Mouse (Mus musculus) midbrain, embryonic 14.5 days (tissue): ENCODE measurements at regions not wholly inside any gene's neighbourhood (a gene's known extent, or its start where the extent isn't known, plus 50 kb on each side); places are given as distances from the start of the nearest gene placed in this dataset.

ENCODE experiments used
- ATAC-seq: fragments of 200-750 bp; cut with Nextera tagmentation; 2 replicates; pipeline ENCODE4 v1.8.0; 2017; ENCODE audit warnings: moderate number of reproducible peaks, moderate library complexity; ENCODE audit not compliant: low FRiP score, low TSS enrichment
- DNase-seq: peaks from one replicate; pipeline ENCODE4 v3.0.0-alpha.2; 2015
- H3K27ac ChIP-seq: fragments of 300-500 bp; sonication (generic); replicated peaks from 2 replicates; pipeline ENCODE4 v1.5.1; 2014; ENCODE audit warnings: mild to moderate bottlenecking, low read depth, low read length, moderate library complexity
- H3K27me3 ChIP-seq: fragments of 300-500 bp; sonication (generic); 2 replicates; pipeline ENCODE4 v1.6.1; 2014; ENCODE audit warnings: low read length, control low read depth, mixed read lengths; ENCODE audit not compliant: control insufficient read depth, insufficient read depth
- H3K36me3 ChIP-seq: fragments of 300-500 bp; sonication (generic); 2 replicates; pipeline ENCODE4 v1.6.1; 2014; ENCODE audit warnings: low read length, control low read depth; ENCODE audit not compliant: control insufficient read depth, insufficient read depth
- H3K4me1 ChIP-seq: fragments of 300-500 bp; sonication (generic); 2 replicates; pipeline ENCODE4 v1.6.1; 2014; ENCODE audit warnings: mild to moderate bottlenecking, antibody characterized with exemption, low read length, control low read depth; ENCODE audit not compliant: control insufficient read depth, insufficient read depth
- H3K4me2 ChIP-seq: fragments of 300-500 bp; sonication (generic); 2 replicates; pipeline ENCODE4 v1.6.1; 2014; ENCODE audit warnings: mild to moderate bottlenecking, low read length, moderate library complexity
- H3K4me3 ChIP-seq: fragments of 300-500 bp; sonication (generic); replicated peaks from 2 replicates; pipeline ENCODE4 v1.5.1; 2014; ENCODE audit warnings: low read depth, low read length
- H3K9ac ChIP-seq: fragments of 300-500 bp; sonication (generic); replicated peaks from 2 replicates; pipeline ENCODE4 v1.6.1; 2014; ENCODE audit warnings: mild to moderate bottlenecking, low read length, moderate library complexity
- H3K9me3 ChIP-seq: fragments of 300-500 bp; sonication (generic); 2 replicates; pipeline ENCODE4 v1.6.1; 2016; ENCODE audit warnings: low read length, control low read depth, mixed read lengths; ENCODE audit not compliant: control insufficient read depth
- WGBS: fragments of 180-500 bp; shearing (Covaris S2); extraction: QIAGEN DNeasy Blood & Tissue Kit; methylation state at CpG from one replicate; pipeline ENCODE4 v1.1.7; 2014; 5-methylcytosine and 5-hydroxymethylcytosine counted together

DNA sequence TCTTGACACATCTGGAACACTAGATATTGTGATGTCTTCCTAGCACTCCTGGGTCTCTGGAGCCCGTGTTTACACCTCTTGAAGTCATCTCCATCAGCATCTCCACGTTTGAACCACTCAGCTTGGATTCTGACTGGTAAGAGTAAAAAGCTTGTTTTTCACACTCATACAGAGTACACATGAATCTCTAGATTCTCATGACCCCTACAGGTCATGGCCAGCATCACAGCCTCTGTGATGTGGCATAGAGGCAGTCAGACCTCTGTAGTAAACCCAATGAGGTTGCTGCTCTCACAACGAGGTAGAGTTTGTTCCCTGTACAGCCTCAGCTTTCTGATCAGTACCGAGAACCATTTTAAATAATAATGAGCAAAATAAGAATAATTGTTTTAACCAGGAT is 542.3 kb upstream of the Tmem132c start:
- WGBS = 52% methylated on average over 4 of the region's 4 CpGs
- H3K27ac ChIP-seq = no peak overlapping the region
- H3K4me1 ChIP-seq = no peaks in the 10 kb centered on the region
- no peaks in the 10 kb centered on the region for H3K36me3 ChIP-seq
- no peak overlapping the region for H3K4me2 ChIP-seq
- no peak for ATAC-seq
- H3K4me3 ChIP-seq = no peak overlapping the region
- H3K9ac ChIP-seq = no peak overlapping the region
- no peaks in the 10 kb centered on the region for H3K27me3 ChIP-seq
- DNase-seq = peak; percentile 70
- H3K9me3 ChIP-seq = no peaks in the 10 kb centered on the region

DNA sequence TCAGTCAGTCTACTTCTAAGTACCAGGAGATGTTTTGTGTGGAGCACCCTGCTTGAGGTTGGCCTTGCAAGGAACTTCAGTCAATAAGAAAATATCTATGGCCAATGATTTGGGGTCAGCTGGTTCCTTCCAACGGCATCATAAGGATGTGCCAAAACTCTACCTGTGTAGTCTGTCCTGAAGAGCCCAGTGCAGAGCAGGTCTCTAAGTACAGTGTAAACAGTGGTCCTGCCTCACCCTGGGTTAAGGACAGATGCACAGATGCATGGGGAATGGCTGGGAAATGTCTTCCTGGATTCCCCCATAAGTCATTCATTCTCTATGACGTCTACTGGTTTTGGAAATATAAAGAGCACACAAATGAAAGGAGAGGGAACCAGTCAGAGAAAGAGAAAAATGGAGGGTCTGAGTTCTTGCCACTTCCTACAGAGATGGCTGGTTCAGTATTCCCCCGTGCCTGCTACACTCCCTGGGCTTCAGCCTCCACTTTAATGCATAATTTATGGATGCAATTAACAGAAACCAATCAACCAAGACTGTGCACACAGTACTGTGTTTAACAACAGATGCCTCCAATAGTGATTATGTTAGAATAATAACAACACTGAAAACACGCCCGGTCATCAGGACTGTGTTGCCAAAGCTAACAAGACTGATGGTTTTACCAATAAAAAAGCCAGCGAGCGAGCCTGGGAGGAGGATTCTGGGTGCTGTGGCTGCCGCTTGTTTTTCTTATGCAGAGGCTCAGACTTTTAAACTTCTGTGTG is 537.9 kb upstream of the Tmem132c start:
- no peak overlapping the region for H3K4me3 ChIP-seq
- DNase-seq = peak; percentile 21
- WGBS = 73% methylated on average over 8 of the region's 8 CpGs
- H3K4me2 ChIP-seq = no peak overlapping the region
- no peaks in the 10 kb centered on the region for H3K9me3 ChIP-seq
- no peaks in the 10 kb centered on the region for H3K4me1 ChIP-seq
- no peak overlapping the region for H3K27ac ChIP-seq
- ATAC-seq = no peak
- no peaks in the 10 kb centered on the region for H3K27me3 ChIP-seq
- no peaks in the 10 kb centered on the region for H3K36me3 ChIP-seq
- H3K9ac ChIP-seq = no peak overlapping the region

DNA sequence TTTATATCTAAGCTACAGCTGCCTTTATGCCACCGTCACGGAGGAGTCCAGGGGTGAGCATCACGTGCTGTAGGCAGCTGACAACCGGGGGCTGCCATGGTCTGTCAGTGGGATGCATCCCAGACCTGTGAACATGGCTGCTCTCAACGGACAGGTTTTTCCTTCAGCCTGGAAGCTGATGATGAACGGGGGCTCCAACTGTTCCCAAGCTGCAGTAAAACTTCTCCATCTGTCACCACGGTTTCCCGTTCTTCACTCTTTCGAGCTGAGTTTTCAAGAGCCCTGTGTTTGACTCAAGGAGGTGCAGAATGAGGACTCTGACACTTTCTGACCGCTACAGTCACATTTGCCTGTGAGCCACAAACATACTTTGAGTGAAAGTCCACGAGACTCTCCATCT is 535.7 kb upstream of the Tmem132c start:
- WGBS = 80% methylated on average over 11 of the region's 11 CpGs
- Histone ChIP-seq H3K9me3 (no peaks in the 10 kb centered on the region), H3K9ac (no peak overlapping the region), H3K4me1 (no peaks in the 10 kb centered on the region), H3K36me3 (no peaks in the 10 kb centered on the region), H3K27me3 (no peaks in the 10 kb centered on the region), H3K27ac (no peak overlapping the region), H3K4me3 (no peak overlapping the region), H3K4me2 (no peak overlapping the region)
- ATAC-seq (no peak), DNase-seq (no peak)

DNA sequence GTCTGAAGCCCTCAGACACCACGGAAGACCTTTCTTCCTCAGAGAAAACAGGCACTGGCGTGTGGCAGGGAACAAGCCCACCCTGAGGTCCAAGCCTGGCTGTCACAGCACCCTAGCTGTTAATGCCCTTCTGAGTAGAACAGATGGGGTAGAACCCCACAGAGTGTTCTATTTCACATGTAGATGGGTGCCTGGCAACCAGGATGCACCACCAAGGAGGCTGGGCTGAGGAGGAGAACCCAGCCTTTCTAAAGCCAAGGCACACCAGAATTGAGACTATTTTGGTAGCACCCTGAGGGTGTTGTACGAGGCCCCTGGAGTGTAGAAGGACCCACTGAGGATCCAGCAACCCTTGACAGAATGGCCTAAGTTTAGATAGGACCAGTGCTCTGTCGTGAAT is 534.9 kb upstream of the Tmem132c start:
- no peaks in the 10 kb centered on the region for H3K36me3 ChIP-seq
- H3K27ac ChIP-seq = no peak overlapping the region
- ATAC-seq (no peak), DNase-seq (no peak)
- 81% methylated on average over 4 of the region's 4 CpGs for WGBS
- no peak overlapping the region for H3K9ac ChIP-seq
- no peaks in the 10 kb centered on the region for H3K27me3 ChIP-seq
- H3K4me3 ChIP-seq = no peak overlapping the region
- H3K4me1 ChIP-seq = no peaks in the 10 kb centered on the region
- H3K4me2 ChIP-seq = no peak overlapping the region
- no peaks in the 10 kb centered on the region for H3K9me3 ChIP-seq

DNA sequence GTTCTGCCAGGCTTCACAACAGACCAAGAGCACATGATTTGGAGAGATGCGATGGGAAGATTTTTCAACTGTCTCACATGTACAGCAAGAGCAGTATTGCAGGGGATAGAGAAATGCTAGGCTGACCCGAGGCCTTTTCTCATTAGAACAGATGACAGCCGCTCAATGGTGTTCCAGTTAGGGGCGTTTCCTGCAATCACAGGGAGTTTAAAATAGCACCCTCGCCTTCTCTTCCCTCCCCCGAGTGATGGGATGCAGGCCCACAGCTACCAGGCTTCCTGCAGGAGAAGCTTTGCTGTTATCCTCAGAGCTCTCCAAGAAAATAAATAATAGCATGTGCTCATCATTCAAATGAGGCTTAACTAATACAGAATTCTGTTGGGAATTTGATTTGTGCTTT is 526.9 kb upstream of the Tmem132c start:
- Histone ChIP-seq H3K4me1 (no peaks in the 10 kb centered on the region), H3K9ac (no peak overlapping the region), H3K27me3 (no peaks in the 10 kb centered on the region), H3K4me2 (no peak overlapping the region), H3K4me3 (no peak overlapping the region), H3K9me3 (no peaks in the 10 kb centered on the region), H3K27ac (no peak overlapping the region), H3K36me3 (no peaks in the 10 kb centered on the region)
- DNase-seq (no peak), ATAC-seq (no peak)
- 71% methylated on average over 6 of the region's 6 CpGs for WGBS

DNA sequence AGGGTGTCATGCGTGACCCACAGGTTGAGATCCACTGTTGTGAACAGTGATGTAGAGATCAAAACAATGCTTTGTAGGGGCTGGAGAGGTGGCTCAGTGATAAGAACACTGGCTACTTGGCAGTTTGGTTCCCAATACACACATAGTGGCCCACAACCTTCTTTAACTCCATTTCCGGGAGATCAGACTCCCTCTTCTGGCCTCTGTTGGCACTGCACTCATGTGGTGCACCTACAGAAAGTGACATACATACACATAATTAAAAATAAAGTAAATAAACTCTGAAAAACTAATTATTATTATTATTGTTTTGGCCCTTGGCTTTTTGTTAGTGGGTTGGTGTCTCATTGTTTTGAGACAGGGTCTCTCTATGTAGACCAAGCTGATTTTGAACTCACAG is 523.2 kb upstream of the Tmem132c start:
- Histone ChIP-seq H3K9ac (no peak overlapping the region), H3K36me3 (no peaks in the 10 kb centered on the region), H3K4me3 (no peak overlapping the region), H3K27me3 (no peaks in the 10 kb centered on the region), H3K27ac (no peak overlapping the region), H3K4me2 (no peak overlapping the region), H3K9me3 (no peaks in the 10 kb centered on the region), H3K4me1 (no peaks in the 10 kb centered on the region)
- DNase-seq = no peak
- no peak for ATAC-seq
- WGBS = 96% methylated on average over 2 of the region's 2 CpGs

DNA sequence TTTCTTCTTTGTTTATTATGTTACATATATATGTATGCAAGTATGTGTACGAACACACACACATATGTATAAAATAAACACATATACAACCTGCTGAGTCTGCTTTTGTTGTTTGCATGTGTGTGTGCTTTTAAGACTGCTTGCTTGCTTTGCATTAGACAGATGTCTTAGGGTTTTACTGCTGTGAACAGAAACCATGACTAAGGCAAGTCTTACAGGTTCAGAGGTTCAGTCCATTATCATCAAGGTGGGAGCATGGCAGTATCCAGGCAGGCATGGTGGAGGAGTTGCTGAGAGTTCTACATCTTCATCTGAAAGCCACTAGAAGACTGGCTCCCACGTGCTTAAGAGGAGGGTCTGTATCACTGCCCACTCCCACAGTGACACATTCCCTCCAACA is 520.3 kb upstream of the Tmem132c start:
- Histone ChIP-seq H3K4me1 (no peaks in the 10 kb centered on the region), H3K4me3 (no peak overlapping the region), H3K27ac (no peak overlapping the region), H3K9me3 (no peaks in the 10 kb centered on the region), H3K4me2 (no peak overlapping the region), H3K27me3 (no peaks in the 10 kb centered on the region), H3K9ac (no peak overlapping the region), H3K36me3 (no peaks in the 10 kb centered on the region)
- DNase-seq (no peak), ATAC-seq (no peak)
- 88% methylated on average over 2 of the region's 2 CpGs for WGBS

DNA sequence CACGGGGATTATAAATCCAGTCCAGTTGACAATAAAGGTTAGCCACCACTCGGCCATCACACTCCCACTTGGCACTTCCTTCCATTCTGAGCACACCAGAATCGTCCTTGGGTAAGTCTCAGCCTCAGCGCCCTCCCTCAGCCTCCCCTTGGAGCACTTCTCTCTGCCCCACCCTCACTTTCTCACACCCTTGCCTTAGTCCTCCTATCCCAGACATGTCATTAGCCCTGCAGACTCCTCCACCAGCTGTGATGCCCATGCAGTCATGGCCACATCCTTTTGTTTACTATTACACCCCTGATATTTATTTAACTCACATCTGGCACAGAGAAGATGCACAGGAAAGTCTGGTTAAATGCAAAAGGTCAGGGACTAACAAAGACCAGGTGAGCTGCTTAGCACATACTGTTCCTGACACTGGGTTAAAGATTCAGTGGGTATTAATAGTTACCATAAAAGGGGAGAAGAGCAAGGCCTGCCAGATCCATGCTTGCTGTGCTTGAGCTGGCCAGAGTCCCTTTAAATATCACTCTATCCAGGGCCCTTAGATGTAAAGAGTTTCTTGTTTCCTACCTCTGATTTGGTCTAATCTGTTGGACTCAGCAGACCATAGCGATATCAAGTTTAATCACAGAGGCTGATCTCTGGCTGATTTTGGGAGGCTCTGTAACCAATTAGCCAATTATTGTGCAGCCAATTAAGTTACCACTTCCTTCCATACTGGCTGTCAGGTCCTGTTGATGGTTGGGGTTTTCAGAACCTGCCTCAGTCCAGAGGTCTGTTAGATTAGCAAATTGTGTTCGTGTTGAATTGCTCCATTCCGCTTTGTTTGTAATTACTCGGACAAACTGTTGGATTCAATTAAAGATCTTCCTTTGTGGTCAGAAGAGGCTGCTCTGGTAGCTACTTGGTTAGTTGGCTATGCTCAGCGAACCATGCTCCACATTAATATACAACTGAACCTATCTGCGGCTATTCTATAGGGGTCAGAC is 518.0 kb upstream of the Tmem132c start:
- H3K9ac ChIP-seq = no peak overlapping the region
- ATAC-seq (no peak), DNase-seq (no peak)
- no peak overlapping the region for H3K27ac ChIP-seq
- no peaks in the 10 kb centered on the region for H3K9me3 ChIP-seq
- no peak overlapping the region for H3K4me2 ChIP-seq
- H3K27me3 ChIP-seq = no peaks in the 10 kb centered on the region
- no peak overlapping the region for H3K4me3 ChIP-seq
- H3K4me1 ChIP-seq = no peaks in the 10 kb centered on the region
- H3K36me3 ChIP-seq = no peaks in the 10 kb centered on the region
- WGBS = 69% methylated on average over 10 of the region's 10 CpGs
